Mouse (Mus musculus) MEL (cell line): ENCODE measurements at regions not wholly inside any gene's neighbourhood (a gene's known extent, or its start where the extent isn't known, plus 50 kb on each side); places are given as distances from the start of the nearest gene placed in this dataset.

Experiments
- DNase-seq: peaks from one replicate; pipeline ENCODE4 v3.0.0; 2011; ENCODE audit warnings: low read depth, low spot score
- H3K27ac ChIP-seq: 2 replicates; pipeline ENCODE4 v1.5.1; 2012; ENCODE audit warnings: low read depth, mild to moderate bottlenecking, control low read depth, low read length, moderate library complexity; ENCODE audit not compliant: control insufficient read depth
- H3K27me3 ChIP-seq, 2 experiments: fragments of 150-350 bp in 1 of 2; sonication (generic) in 1 of 2; 2 replicates each; pipeline ENCODE4 v1.6.1; 2012; ENCODE audit warnings: low read length in 2 of 2, mild to moderate bottlenecking in 2 of 2, improper control_type of control experiment in 1 of 2, moderate library complexity in 1 of 2; ENCODE audit not compliant: insufficient read depth in 2 of 2, control insufficient read depth in 1 of 2
- H3K36me3 ChIP-seq, 2 experiments: 2 replicates each; pipeline ENCODE4 v1.6.1; 2012 to 2014; ENCODE audit warnings: low read length in 2 of 2, improper control_type of control experiment in 1 of 2, inconsistent platforms in 1 of 2, mild to moderate bottlenecking in 1 of 2; ENCODE audit not compliant: insufficient read depth in 2 of 2, control insufficient read depth in 1 of 2
- H3K4me1 ChIP-seq, 2 experiments: fragments of 150-350 bp in 1 of 2; sonication (generic) in 1 of 2; 2 replicates each; pipeline ENCODE4 v1.6.1; 2012; ENCODE audit warnings: low read length in 2 of 2, improper control_type of control experiment in 1 of 2, mild to moderate bottlenecking in 1 of 2; ENCODE audit not compliant: insufficient read depth in 2 of 2, control insufficient read depth in 1 of 2
- H3K4me3 ChIP-seq, 2 experiments: fragments of 150-350 bp in 1 of 2; sonication (generic) in 1 of 2; 2 replicates each; pipeline ENCODE4 v1.5.1; 2012; ENCODE audit warnings: low read depth in 2 of 2, low read length in 2 of 2, mild to moderate bottlenecking in 2 of 2, moderate library complexity in 2 of 2, control low read depth in 1 of 2, improper control_type of control experiment in 1 of 2; ENCODE audit not compliant: control insufficient read depth in 1 of 2, insufficient read depth in 1 of 2
- H3K79me2 ChIP-seq: 2 replicates; pipeline ENCODE4 v1.6.1; 2012; ENCODE audit warnings: mild to moderate bottlenecking, low read length, moderate library complexity; ENCODE audit not compliant: control insufficient read depth, poor library complexity, insufficient read depth
- H3K9ac ChIP-seq: 2 replicates; pipeline ENCODE4 v1.6.1; 2012; ENCODE audit warnings: low read depth, mild to moderate bottlenecking, control low read depth, low read length, moderate library complexity; ENCODE audit not compliant: control insufficient read depth, poor library complexity, severe bottlenecking
- H3K9me3 ChIP-seq: fragments of 150-350 bp; sonication (generic); replicated peaks from 2 replicates; pipeline ENCODE4 v1.6.1; 2012; ENCODE audit warnings: mild to moderate bottlenecking, low read length, improper control_type of control experiment, moderate library complexity; ENCODE audit not compliant: insufficient read depth
- CTCF ChIP-seq, 3 experiments: IDR thresholded peaks in 2 of 3; conservative IDR thresholded peaks in 1 of 3; 2 replicates each; pipeline ENCODE4 v1.5.1; 2011 to 2012; ENCODE audit warnings: low read length in 3 of 3, low read depth in 2 of 3, mild to moderate bottlenecking in 2 of 3, improper control_type of control experiment in 1 of 3, inconsistent platforms in 1 of 3, mixed read lengths in 1 of 3, moderate library complexity in 1 of 3; ENCODE audit not compliant: control insufficient read depth in 1 of 3, insufficient read depth in 1 of 3, poor library complexity in 1 of 3, severe bottlenecking in 1 of 3
- ELF1 ChIP-seq: IDR thresholded peaks from 2 replicates; pipeline ENCODE4 v1.6.1; 2014; ENCODE audit warnings: low read depth, mild to moderate bottlenecking, inconsistent platforms, low read length, improper control_type of control experiment, moderate library complexity
- GABPA ChIP-seq: IDR thresholded peaks from 2 replicates; pipeline ENCODE4 v1.6.1; 2012; ENCODE audit warnings: low read depth, mild to moderate bottlenecking, inconsistent platforms, low read length, improper control_type of control experiment, moderate library complexity
- HCFC1 ChIP-seq: IDR thresholded peaks from 2 replicates; pipeline ENCODE4 v1.6.1; 2012; ENCODE audit warnings: low read depth, mild to moderate bottlenecking, inconsistent platforms, low read length, improper control_type of control experiment, moderate library complexity
- JUND ChIP-seq: IDR thresholded peaks from 2 replicates; pipeline ENCODE4 v1.6.1; 2011; ENCODE audit warnings: low read depth, mild to moderate bottlenecking, improper control_type of control experiment, low read length
- KAT2A ChIP-seq: conservative IDR thresholded peaks from 2 replicates; pipeline ENCODE4 v1.6.1; 2012; ENCODE audit warnings: low read depth, low read length, improper control_type of control experiment, inconsistent platforms
- MAFK ChIP-seq: IDR thresholded peaks from 2 replicates; pipeline ENCODE4 v1.6.1; 2011; ENCODE audit warnings: low read depth, mild to moderate bottlenecking, low read length, improper control_type of control experiment, borderline replicate concordance
- MEF2A ChIP-seq: IDR thresholded peaks from 2 replicates; pipeline ENCODE4 v1.6.1; 2014; ENCODE audit warnings: low read depth, mild to moderate bottlenecking, inconsistent platforms, low read length, improper control_type of control experiment; ENCODE audit not compliant: poor library complexity, insufficient replicate concordance, severe bottlenecking; ENCODE audit errors: extremely low read depth
- NRF1 ChIP-seq: IDR thresholded peaks from 2 replicates; pipeline ENCODE4 v1.6.1; 2014; ENCODE audit warnings: low read depth, mild to moderate bottlenecking, inconsistent platforms, low read length, improper control_type of control experiment, moderate library complexity; ENCODE audit not compliant: poor library complexity, insufficient read depth, severe bottlenecking
- POLR2A ChIP-seq, 2 experiments: IDR thresholded peaks; 2 replicates each; pipeline ENCODE4 v1.6.1; 2011 to 2012; ENCODE audit warnings: low read length in 2 of 2, mild to moderate bottlenecking in 2 of 2, control low read depth in 1 of 2, improper control_type of control experiment in 1 of 2, low read depth in 1 of 2, moderate library complexity in 1 of 2; ENCODE audit not compliant: control insufficient read depth in 1 of 2, insufficient read depth in 1 of 2, poor library complexity in 1 of 2
- POLR2AphosphoS2 ChIP-seq: IDR thresholded peaks from 2 replicates; pipeline ENCODE4 v1.6.1; 2011; ENCODE audit warnings: low read length, improper control_type of control experiment
- SIN3A ChIP-seq: IDR thresholded peaks from 2 replicates; pipeline ENCODE4 v1.6.1; 2012; ENCODE audit warnings: low read length, improper control_type of control experiment, inconsistent platforms
- SMC3 ChIP-seq: IDR thresholded peaks from 2 replicates; pipeline ENCODE4 v1.6.1; 2011; ENCODE audit warnings: low read depth, low read length, improper control_type of control experiment
- UBTF ChIP-seq: IDR thresholded peaks from 2 replicates; pipeline ENCODE4 v1.6.1; 2012; ENCODE audit warnings: low read depth, mild to moderate bottlenecking, inconsistent platforms, low read length, improper control_type of control experiment, moderate library complexity, borderline replicate concordance; ENCODE audit not compliant: insufficient read depth
- ZMIZ1 ChIP-seq: IDR thresholded peaks from 2 replicates; pipeline ENCODE4 v1.6.1; 2012; ENCODE audit warnings: low read depth, mild to moderate bottlenecking, inconsistent platforms, low read length, improper control_type of control experiment, moderate library complexity

DNA sequence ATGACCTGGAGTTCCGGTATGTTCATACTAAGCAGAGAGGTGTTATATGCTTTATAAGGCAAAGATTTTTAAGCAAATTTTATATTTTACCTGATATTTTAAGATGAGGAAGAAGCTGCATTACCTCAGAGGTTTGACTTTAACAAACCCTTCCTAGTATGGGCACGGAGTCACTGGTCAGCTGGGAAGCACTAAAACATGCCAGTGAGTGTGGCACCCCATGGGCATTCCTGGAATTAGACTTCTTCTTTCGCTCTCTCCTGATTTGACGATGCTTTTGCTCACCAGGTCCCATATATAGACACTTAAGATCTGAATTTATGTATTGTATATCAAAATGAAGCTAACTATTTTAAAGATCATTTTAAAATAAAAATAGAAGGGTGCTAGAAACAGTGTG, 587.0 kb downstream of the Lrriq3 start:
- Histone ChIP-seq H3K4me1 (no peaks in the 10 kb centered on the region), H3K36me3 (no peaks in the 10 kb centered on the region)
- no peak for DNase-seq

DNA sequence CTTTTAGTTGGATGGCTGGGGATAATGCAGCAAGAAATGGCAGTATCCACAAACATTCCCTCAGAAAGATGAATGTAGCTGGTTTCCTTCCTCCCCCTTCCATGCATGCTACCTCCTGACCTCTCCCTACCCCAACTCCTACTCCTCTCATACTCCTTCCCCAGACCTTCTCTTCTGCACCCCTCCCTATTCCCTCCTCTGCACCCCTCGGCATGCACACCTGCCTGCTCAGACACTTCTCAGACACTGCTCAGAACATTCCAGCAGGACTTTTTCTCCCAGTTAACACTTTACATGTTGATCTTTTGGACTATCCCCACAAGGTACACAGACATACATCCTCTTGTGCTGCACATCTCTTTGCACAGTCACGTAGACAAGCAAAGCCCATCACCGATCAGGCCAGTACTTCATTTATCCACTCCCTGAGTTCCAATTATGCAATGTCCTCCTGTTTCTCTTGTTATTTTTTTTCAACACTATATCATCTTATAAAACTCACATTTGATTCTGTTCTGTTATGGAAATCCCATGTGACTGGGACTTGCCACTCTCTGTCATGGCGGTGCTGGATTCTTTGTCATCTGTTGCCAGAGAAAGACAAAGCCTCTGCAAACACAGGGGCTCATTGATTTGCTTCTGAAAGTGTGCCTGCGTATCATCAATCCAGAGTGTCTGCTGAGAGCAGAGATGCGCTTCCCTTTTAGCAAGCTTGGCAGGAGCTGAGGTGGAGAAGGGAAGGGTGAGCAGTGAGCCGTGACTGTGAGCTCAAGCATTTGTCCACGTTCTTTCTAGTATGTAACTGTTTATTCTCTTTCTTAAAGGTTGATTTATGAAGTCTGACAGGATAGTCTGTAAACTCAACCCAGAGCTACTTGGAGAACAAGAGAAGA, 589.9 kb downstream of the Lrriq3 start:
- H3K9me3 ChIP-seq = no peaks in the 10 kb centered on the region
- TF ChIP-seq UBTF (no peak), POLR2A (IDR thresholded peaks at IDR 0.05; ENCODE audit: control insufficient read depth in 1 of 2, insufficient read depth in 1 of 2, low read depth in 1 of 2, low read length in 2 of 2, poor library complexity in 1 of 2) (no peak), GABPA (no peak), SMC3 (no peak), MAFK (no peak), NRF1 (no peak), CTCF (IDR thresholded peaks at IDR 0.05 in 2 of 3, conservative IDR thresholded peaks at IDR 0.05 in 1 of 3; ENCODE audit: control insufficient read depth in 1 of 3, insufficient read depth in 1 of 3, low read depth in 2 of 3, low read length in 3 of 3, poor library complexity in 1 of 3, severe bottlenecking in 1 of 3) (no peak), POLR2AphosphoS2 (no peak), ZMIZ1 (no peak), ELF1 (no peak), MEF2A (no peak), HCFC1 (no peak), JUND (no peak), SIN3A (no peak), KAT2A (no peak)

More for the DNA sequence above, 587.0 kb downstream of the Lrriq3 start:
- Histone ChIP-seq H3K27me3 (no peaks in the 10 kb centered on the region), H3K27ac (no peak overlapping the region), H3K79me2 (no peaks in the 10 kb centered on the region), H3K9me3 (no peaks in the 10 kb centered on the region), H3K9ac (no peak overlapping the region), H3K4me3 (no peak overlapping the region)
- TF ChIP-seq POLR2AphosphoS2 = no peak

More for the DNA sequence above, 589.9 kb downstream of the Lrriq3 start:
- Histone ChIP-seq H3K27me3 (no peaks in the 10 kb centered on the region), H3K4me3 (no peak overlapping the region), H3K36me3 (no peaks in the 10 kb centered on the region), H3K27ac (no peak overlapping the region), H3K9ac (no peak overlapping the region), H3K79me2 (no peaks in the 10 kb centered on the region), H3K4me1 (no peaks in the 10 kb centered on the region)
- no peak for DNase-seq
